Mouse (Mus musculus): Measurements from ENCODE around the gene Cxcr4.

Gene Cxcr4

GRCm38 (mm10) chr1:128569992-128570648, 22.0 kb downstream of the Cxcr4 start:
- DNase-seq (ENCODE audit: low read depth): peak; percentile 79

- DNase-seq (ENCODE audit: low read depth): no peak
These were observed 24.6 kb downstream of the Cxcr4 start for GRCm38 (mm10) chr1:128567224-128568197.

GRCm38 (mm10) chr1:128563905-128564304, 28.2 kb downstream of the Cxcr4 start:
- DNase-seq (ENCODE audit: low read depth): no peak

GRCm38 (mm10) chr1:128561325-128561874, 30.7 kb downstream of the Cxcr4 start:
- DNase-seq (ENCODE audit: low read depth): no peak

GRCm38 (mm10) chr1:128560452-128561324, 31.4 kb downstream of the Cxcr4 start:
- DNase-seq (ENCODE audit: low read depth): no peak

GRCm38 (mm10) chr1:128557953-128558352, 34.1 kb downstream of the Cxcr4 start:
- DNase-seq (ENCODE audit: low read depth): no peak

- no peak for DNase-seq (ENCODE audit: low read depth)
These were observed 39.5 kb downstream of the Cxcr4 start for GRCm38 (mm10) chr1:128552545-128552944.

- DNase-seq (ENCODE audit: low read depth): no peak
These were observed 40.2 kb downstream of the Cxcr4 start for GRCm38 (mm10) chr1:128551743-128552397.

GRCm38 (mm10) chr1:128549442-128549841, 42.7 kb downstream of the Cxcr4 start:
- peak; percentile 52 for DNase-seq (ENCODE audit: low read depth)

GRCm38 (mm10) chr1:128549007-128549406, 43.1 kb downstream of the Cxcr4 start:
- no peak for DNase-seq (ENCODE audit: low read depth)

- peak; percentile 89 for DNase-seq (ENCODE audit: low read depth)
These were observed 43.7 kb downstream of the Cxcr4 start for GRCm38 (mm10) chr1:128548220-128548998.

GRCm38 (mm10) chr1:128545672-128546071, 46.4 kb downstream of the Cxcr4 start:
- DNase-seq (ENCODE audit: low read depth): no peak

- no peak for DNase-seq (ENCODE audit: low read depth)
These were observed 49.0 kb downstream of the Cxcr4 start for GRCm38 (mm10) chr1:128543137-128543536.

GRCm38 (mm10) chr1:128542555-128542954, 49.5 kb downstream of the Cxcr4 start:
- DNase-seq (ENCODE audit: low read depth): no peak

- peak; percentile 61 for DNase-seq (ENCODE audit: low read depth)
These were observed 51.9 kb downstream of the Cxcr4 start for GRCm38 (mm10) chr1:128540213-128540612.

- DNase-seq (ENCODE audit: low read depth): no peak
These were observed 52.5 kb downstream of the Cxcr4 start for GRCm38 (mm10) chr1:128539555-128539954.

All from induced T-regulatory cell, adult 2 months (primary cell).